Mouse (Mus musculus): ENCODE measurements at regions not wholly inside any gene's neighbourhood (a gene's known extent, or its start where the extent isn't known, plus 50 kb on each side); places are given as distances from the start of the nearest gene placed in this dataset.

GRCm38 (mm10) chr13:99741981-99742380 lies 158.9 kb downstream of the Cartpt start:
- TF ChIP-seq GATA1 (IDR thresholded peaks at IDR 0.05; ENCODE audit: borderline replicate concordance, low read length): no peak
- TF ChIP-seq FLI1 (IDR thresholded peaks at IDR 0.05; ENCODE audit: low read length): no peak

All from megakaryocyte, embryonic 14.5 days (primary cell).